Mouse (Mus musculus): ENCODE results near the gene Rnf121. TPM values are rescaled to one million over a fixed set of nuclear protein-coding genes. Genes with fewer than 3 reads are reported as not detected.

The Rnf121 gene
- polyA plus RNA-seq (2014; fragmentation: Illumina TruSeq; extraction: RNeasy Lipid Tissue Mini Kit (QIAGEN cat#74804); ENCODE audit: low replicate concordance), result 23.8 TPM

DNA sequence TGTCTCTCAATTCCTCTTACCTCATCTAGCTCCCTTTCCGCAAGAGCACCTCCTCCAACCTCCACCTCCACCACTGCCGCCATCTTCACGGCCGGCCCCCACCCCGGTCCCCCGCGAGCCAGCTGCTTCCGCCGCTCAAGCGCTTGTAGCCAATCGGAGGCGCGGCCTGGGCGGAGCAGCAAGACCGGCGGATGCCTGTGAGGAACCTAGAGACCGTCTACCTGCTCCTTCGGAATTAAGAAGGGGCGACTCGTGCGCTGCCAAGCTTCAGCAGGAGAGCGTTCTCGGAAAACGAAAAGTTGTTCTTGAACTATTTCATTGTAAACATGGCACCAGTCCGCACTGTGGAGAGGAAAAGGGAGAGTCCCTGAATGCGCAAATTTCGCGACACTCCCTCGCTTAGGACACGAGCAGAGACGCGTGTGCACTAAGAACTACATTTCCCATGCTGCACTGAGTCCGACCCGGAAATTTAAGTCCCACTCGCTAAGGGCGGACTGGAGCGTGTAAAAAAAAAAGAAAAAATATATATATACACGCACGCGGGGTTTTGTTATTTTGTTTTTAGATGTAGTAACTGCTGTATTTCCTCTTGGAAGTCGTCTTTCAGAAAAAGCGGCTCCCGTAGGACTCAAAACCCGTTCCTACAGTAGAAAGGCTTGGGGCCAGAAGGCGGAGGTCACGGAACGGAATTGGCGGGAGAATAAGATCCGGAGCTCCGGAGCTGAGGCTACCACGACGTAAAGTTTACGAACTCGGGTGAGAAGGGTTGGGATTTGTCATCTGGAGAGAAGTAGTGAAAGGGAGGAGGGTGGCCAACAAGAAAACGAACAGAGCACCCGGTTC is at the start of gene Rnf121, which contains the start of the genes Xndc1 and Xntrpc:
Gene Rnf121, minus strand, starts transcription at position 424 of the 846 bp plus-strand sequence.
Gene Xndc1, plus strand, starts transcription at position 466 of the 846 bp plus-strand sequence.
Gene Xntrpc, plus strand, starts transcription at position 668 of the 846 bp plus-strand sequence.

GRCm38 (mm10) chr7:102109171-102109570 is 43.9 kb upstream of the Rnf121 start, which contains the start of gene Art5:
TSS of gene Art5 (minus strand) at chr7:102109489.

DNA sequence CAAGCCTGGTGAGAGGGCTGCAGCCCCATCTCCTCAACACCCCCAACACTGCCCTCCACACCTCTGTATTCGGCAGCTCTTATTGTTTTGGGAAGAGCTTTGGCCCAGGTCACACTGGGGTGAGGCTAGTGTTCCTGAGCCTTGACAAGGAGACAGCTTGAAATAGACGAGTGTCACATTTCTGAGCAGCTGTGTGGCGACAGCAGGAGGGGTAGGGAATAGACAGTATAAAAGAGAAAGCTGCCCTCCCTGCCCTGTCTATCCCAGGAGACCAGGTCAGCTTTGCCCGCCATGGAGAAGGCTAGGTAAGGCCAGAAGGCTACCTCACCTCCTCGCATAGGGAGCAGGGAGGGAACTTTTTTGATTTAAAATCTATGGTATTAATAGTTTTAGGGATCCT is 36.2 kb upstream of the Rnf121 start, which contains the start of gene Art1:
Gene Art1, plus strand, starts transcription at position 257 of the 400 bp plus-strand sequence.

GRCm38 (mm10) chr7:102082816-102083215 is 17.5 kb upstream of the Rnf121 start, which contains the start of gene Trpc2:
TSS of gene Trpc2 (plus strand) at chr7:102083116.

GRCm38 (mm10) chr7:102018590-102018989 is 46.7 kb downstream of the Rnf121 start, which contains the start of gene Il18bp:
TSS of gene Il18bp (minus strand) at chr7:102018690.

Other genes with a start within 250 kb of the Rnf121 start
- not detected for gene Phox2a, start 247.2 kb downstream of the Rnf121 start, polyA plus RNA-seq (2014; fragmentation: Illumina TruSeq; extraction: RNeasy Lipid Tissue Mini Kit (QIAGEN cat#74804); ENCODE audit: low replicate concordance)
- 31.7 TPM for gene Inppl1, start 227.2 kb downstream of the Rnf121 start, polyA plus RNA-seq (2014; fragmentation: Illumina TruSeq; extraction: RNeasy Lipid Tissue Mini Kit (QIAGEN cat#74804); ENCODE audit: low replicate concordance)
- gene Folr2, start 208.3 kb downstream of the Rnf121 start, polyA plus RNA-seq (2014; fragmentation: Illumina TruSeq; extraction: RNeasy Lipid Tissue Mini Kit (QIAGEN cat#74804); ENCODE audit: low replicate concordance), result not detected
- gene Anapc15, start 201.8 kb downstream of the Rnf121 start, polyA plus RNA-seq (2014; fragmentation: Illumina TruSeq; extraction: RNeasy Lipid Tissue Mini Kit (QIAGEN cat#74804); ENCODE audit: low replicate concordance), result 9.5 TPM
- gene Folr1, start 194.7 kb downstream of the Rnf121 start, polyA plus RNA-seq (2014; fragmentation: Illumina TruSeq; extraction: RNeasy Lipid Tissue Mini Kit (QIAGEN cat#74804); ENCODE audit: low replicate concordance), result not detected
- gene Lamtor1, start 159.6 kb downstream of the Rnf121 start, polyA plus RNA-seq (2014; fragmentation: Illumina TruSeq; extraction: RNeasy Lipid Tissue Mini Kit (QIAGEN cat#74804); ENCODE audit: low replicate concordance), result 6.5 TPM
- gene Tomt, start 159.1 kb downstream of the Rnf121 start, polyA plus RNA-seq (2014; fragmentation: Illumina TruSeq; extraction: RNeasy Lipid Tissue Mini Kit (QIAGEN cat#74804); ENCODE audit: low replicate concordance), result not detected
- gene Lrrc51, start 131.6 kb downstream of the Rnf121 start, polyA plus RNA-seq (2014; fragmentation: Illumina TruSeq; extraction: RNeasy Lipid Tissue Mini Kit (QIAGEN cat#74804); ENCODE audit: low replicate concordance), result 0.59 TPM
- 41.5 TPM for gene Numa1, start 131.4 kb downstream of the Rnf121 start, polyA plus RNA-seq (2014; fragmentation: Illumina TruSeq; extraction: RNeasy Lipid Tissue Mini Kit (QIAGEN cat#74804); ENCODE audit: low replicate concordance)
- 12.4 TPM for gene Il18bp, start 46.8 kb downstream of the Rnf121 start, polyA plus RNA-seq (2014; fragmentation: Illumina TruSeq; extraction: RNeasy Lipid Tissue Mini Kit (QIAGEN cat#74804); ENCODE audit: low replicate concordance)
- 11.6 TPM for gene Xndc1, start within 50 bp of the Rnf121 start, polyA plus RNA-seq (2014; fragmentation: Illumina TruSeq; extraction: RNeasy Lipid Tissue Mini Kit (QIAGEN cat#74804); ENCODE audit: low replicate concordance)
- 0.11 TPM for gene Xntrpc, start 244 bp upstream of the Rnf121 start, polyA plus RNA-seq (2014; fragmentation: Illumina TruSeq; extraction: RNeasy Lipid Tissue Mini Kit (QIAGEN cat#74804); ENCODE audit: low replicate concordance)
- not detected for gene Trpc2, start 17.6 kb upstream of the Rnf121 start, polyA plus RNA-seq (2014; fragmentation: Illumina TruSeq; extraction: RNeasy Lipid Tissue Mini Kit (QIAGEN cat#74804); ENCODE audit: low replicate concordance)
- not detected for gene Art1, start 36.3 kb upstream of the Rnf121 start, polyA plus RNA-seq (2014; fragmentation: Illumina TruSeq; extraction: RNeasy Lipid Tissue Mini Kit (QIAGEN cat#74804); ENCODE audit: low replicate concordance)
- not detected for gene Art5, start 44.0 kb upstream of the Rnf121 start, polyA plus RNA-seq (2014; fragmentation: Illumina TruSeq; extraction: RNeasy Lipid Tissue Mini Kit (QIAGEN cat#74804); ENCODE audit: low replicate concordance)
- gene Chrna10, start 51.4 kb upstream of the Rnf121 start, polyA plus RNA-seq (2014; fragmentation: Illumina TruSeq; extraction: RNeasy Lipid Tissue Mini Kit (QIAGEN cat#74804); ENCODE audit: low replicate concordance), result not detected
- 29.9 TPM for gene Nup98, start 144.7 kb upstream of the Rnf121 start, polyA plus RNA-seq (2014; fragmentation: Illumina TruSeq; extraction: RNeasy Lipid Tissue Mini Kit (QIAGEN cat#74804); ENCODE audit: low replicate concordance)
- 27.7 TPM for gene Pgap2, start 144.7 kb upstream of the Rnf121 start, polyA plus RNA-seq (2014; fragmentation: Illumina TruSeq; extraction: RNeasy Lipid Tissue Mini Kit (QIAGEN cat#74804); ENCODE audit: low replicate concordance)
- 1.5 TPM for gene Rhog, start 190.6 kb upstream of the Rnf121 start, polyA plus RNA-seq (2014; fragmentation: Illumina TruSeq; extraction: RNeasy Lipid Tissue Mini Kit (QIAGEN cat#74804); ENCODE audit: low replicate concordance)
- 4.9 TPM for gene Stim1, start 202.3 kb upstream of the Rnf121 start, polyA plus RNA-seq (2014; fragmentation: Illumina TruSeq; extraction: RNeasy Lipid Tissue Mini Kit (QIAGEN cat#74804); ENCODE audit: low replicate concordance)